Mouse (Mus musculus): ENCODE measurements around the gene Sost. TPM values are rescaled to one million over a fixed set of nuclear protein-coding genes. Genes with fewer than 3 reads are reported as not detected.

Gene Sost
- polyA plus RNA-seq (2014; fragmentation: Illumina TruSeq; extraction: RNeasy Lipid Tissue Mini Kit (QIAGEN cat#74804); ENCODE audit: low read depth, low replicate concordance), result 7.0 TPM

DNA sequence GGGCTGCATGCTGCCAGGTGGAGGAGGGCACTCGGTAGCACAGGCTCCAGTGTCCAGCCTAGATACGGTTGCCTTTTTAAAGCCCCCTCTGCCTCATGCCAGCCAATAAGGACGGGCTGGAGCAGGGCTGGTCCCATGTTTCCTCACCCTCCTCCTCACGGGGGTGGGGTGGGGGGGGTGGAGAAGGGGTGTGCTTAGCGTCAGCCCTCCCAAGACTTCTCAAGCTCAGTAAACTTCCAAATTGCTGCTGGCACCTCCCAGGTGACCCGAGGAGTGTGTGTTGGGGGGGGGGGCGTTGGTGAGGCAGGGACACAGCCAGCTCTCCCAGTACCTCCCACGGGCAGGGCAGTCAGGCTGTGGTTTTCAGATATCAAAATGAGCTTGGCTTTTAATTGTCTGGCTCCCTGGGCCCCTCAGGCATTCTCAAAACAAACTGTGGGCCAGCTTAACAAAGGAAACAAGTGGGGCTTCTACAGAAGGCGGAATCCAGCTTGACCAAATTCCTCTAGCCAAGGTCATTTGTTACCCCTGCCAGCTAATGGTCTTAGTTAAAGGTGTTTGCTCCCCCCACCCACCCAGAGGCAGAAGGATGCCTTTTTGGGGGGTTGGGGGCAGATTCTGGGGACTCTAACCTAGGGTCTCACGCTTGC is at the start of gene Sost:
TSS of gene Sost (minus strand) at position 51 of the 650 bp plus-strand sequence.

DNA sequence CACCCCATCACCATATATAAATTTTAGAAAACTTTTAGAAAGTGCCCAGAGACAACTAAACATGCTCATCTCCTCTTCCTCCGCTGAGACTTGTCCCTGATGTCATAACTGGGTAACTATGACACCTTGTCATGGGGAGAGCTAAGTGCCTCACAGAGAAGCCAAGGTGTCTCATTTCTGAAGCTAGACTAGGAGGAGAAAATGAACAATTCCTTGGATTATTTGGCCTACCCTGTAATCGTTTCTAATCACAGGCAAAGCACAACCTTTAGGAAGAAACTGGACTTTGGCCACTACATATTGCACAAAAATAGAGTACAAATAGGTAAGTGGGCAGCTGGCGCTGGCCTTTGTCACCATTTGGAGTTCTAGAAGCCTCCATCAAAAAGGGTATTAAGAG is 20.1 kb upstream of the Sost start, which contains the start of gene Dusp3:
TSS of gene Dusp3 (minus strand) at position 101 of the 400 bp plus-strand sequence.

GRCm38 (mm10) chr11:101984054-101985025 is 17.5 kb upstream of the Sost start, which contains the start of gene Cfap97d1:
Gene Cfap97d1, plus strand, starts transcription at chr11:101984279.

Other genes with a start within 250 kb of the Sost start
- 12.0 TPM for gene Dhx8, start 234.1 kb downstream of the Sost start, polyA plus RNA-seq (2014; fragmentation: Illumina TruSeq; extraction: RNeasy Lipid Tissue Mini Kit (QIAGEN cat#74804); ENCODE audit: low read depth, low replicate concordance)
- 0.47 TPM for gene Etv4, start 181.6 kb downstream of the Sost start, polyA plus RNA-seq (2014; fragmentation: Illumina TruSeq; extraction: RNeasy Lipid Tissue Mini Kit (QIAGEN cat#74804); ENCODE audit: low read depth, low replicate concordance)
- gene Meox1, start 72.6 kb downstream of the Sost start, polyA plus RNA-seq (2014; fragmentation: Illumina TruSeq; extraction: RNeasy Lipid Tissue Mini Kit (QIAGEN cat#74804); ENCODE audit: low read depth, low replicate concordance), result 14.2 TPM
- gene Cfap97d1, start 17.3 kb upstream of the Sost start, polyA plus RNA-seq (2014; fragmentation: Illumina TruSeq; extraction: RNeasy Lipid Tissue Mini Kit (QIAGEN cat#74804); ENCODE audit: low read depth, low replicate concordance), result not detected
- 71.2 TPM for gene Dusp3, start 20.0 kb upstream of the Sost start, polyA plus RNA-seq (2014; fragmentation: Illumina TruSeq; extraction: RNeasy Lipid Tissue Mini Kit (QIAGEN cat#74804); ENCODE audit: low read depth, low replicate concordance)
- 3.4 TPM for gene Mpp3, start 61.4 kb upstream of the Sost start, polyA plus RNA-seq (2014; fragmentation: Illumina TruSeq; extraction: RNeasy Lipid Tissue Mini Kit (QIAGEN cat#74804); ENCODE audit: low read depth, low replicate concordance)
- gene Cd300lg, start 74.5 kb upstream of the Sost start, polyA plus RNA-seq (2014; fragmentation: Illumina TruSeq; extraction: RNeasy Lipid Tissue Mini Kit (QIAGEN cat#74804); ENCODE audit: low read depth, low replicate concordance), result 86.6 TPM
- 3.6 TPM for gene Mpp2, start 121.5 kb upstream of the Sost start, polyA plus RNA-seq (2014; fragmentation: Illumina TruSeq; extraction: RNeasy Lipid Tissue Mini Kit (QIAGEN cat#74804); ENCODE audit: low read depth, low replicate concordance)
- gene Ppy, start 134.3 kb upstream of the Sost start, polyA plus RNA-seq (2014; fragmentation: Illumina TruSeq; extraction: RNeasy Lipid Tissue Mini Kit (QIAGEN cat#74804); ENCODE audit: low read depth, low replicate concordance), result not detected
- not detected for gene Pyy, start 140.8 kb upstream of the Sost start, polyA plus RNA-seq (2014; fragmentation: Illumina TruSeq; extraction: RNeasy Lipid Tissue Mini Kit (QIAGEN cat#74804); ENCODE audit: low read depth, low replicate concordance)
- gene Nags, start 178.5 kb upstream of the Sost start, polyA plus RNA-seq (2014; fragmentation: Illumina TruSeq; extraction: RNeasy Lipid Tissue Mini Kit (QIAGEN cat#74804); ENCODE audit: low read depth, low replicate concordance), result not detected
- 13.3 TPM for gene Tmem101, start 189.4 kb upstream of the Sost start, polyA plus RNA-seq (2014; fragmentation: Illumina TruSeq; extraction: RNeasy Lipid Tissue Mini Kit (QIAGEN cat#74804); ENCODE audit: low read depth, low replicate concordance)
- gene Lsm12, start 218.3 kb upstream of the Sost start, polyA plus RNA-seq (2014; fragmentation: Illumina TruSeq; extraction: RNeasy Lipid Tissue Mini Kit (QIAGEN cat#74804); ENCODE audit: low read depth, low replicate concordance), result 22.0 TPM
- 42.9 TPM for gene G6pc3, start 222.6 kb upstream of the Sost start, polyA plus RNA-seq (2014; fragmentation: Illumina TruSeq; extraction: RNeasy Lipid Tissue Mini Kit (QIAGEN cat#74804); ENCODE audit: low read depth, low replicate concordance)

Measured in heart, adult 10 weeks (tissue).